Mouse (Mus musculus): Measurements from ENCODE around the gene Lrrk1. TPM values are rescaled to one million over a fixed set of nuclear protein-coding genes. Genes with fewer than 3 reads are reported as not detected.

The Lrrk1 gene
- polyA plus RNA-seq, 2 experiments, result 2.3 to 3.1 TPM

DNA sequence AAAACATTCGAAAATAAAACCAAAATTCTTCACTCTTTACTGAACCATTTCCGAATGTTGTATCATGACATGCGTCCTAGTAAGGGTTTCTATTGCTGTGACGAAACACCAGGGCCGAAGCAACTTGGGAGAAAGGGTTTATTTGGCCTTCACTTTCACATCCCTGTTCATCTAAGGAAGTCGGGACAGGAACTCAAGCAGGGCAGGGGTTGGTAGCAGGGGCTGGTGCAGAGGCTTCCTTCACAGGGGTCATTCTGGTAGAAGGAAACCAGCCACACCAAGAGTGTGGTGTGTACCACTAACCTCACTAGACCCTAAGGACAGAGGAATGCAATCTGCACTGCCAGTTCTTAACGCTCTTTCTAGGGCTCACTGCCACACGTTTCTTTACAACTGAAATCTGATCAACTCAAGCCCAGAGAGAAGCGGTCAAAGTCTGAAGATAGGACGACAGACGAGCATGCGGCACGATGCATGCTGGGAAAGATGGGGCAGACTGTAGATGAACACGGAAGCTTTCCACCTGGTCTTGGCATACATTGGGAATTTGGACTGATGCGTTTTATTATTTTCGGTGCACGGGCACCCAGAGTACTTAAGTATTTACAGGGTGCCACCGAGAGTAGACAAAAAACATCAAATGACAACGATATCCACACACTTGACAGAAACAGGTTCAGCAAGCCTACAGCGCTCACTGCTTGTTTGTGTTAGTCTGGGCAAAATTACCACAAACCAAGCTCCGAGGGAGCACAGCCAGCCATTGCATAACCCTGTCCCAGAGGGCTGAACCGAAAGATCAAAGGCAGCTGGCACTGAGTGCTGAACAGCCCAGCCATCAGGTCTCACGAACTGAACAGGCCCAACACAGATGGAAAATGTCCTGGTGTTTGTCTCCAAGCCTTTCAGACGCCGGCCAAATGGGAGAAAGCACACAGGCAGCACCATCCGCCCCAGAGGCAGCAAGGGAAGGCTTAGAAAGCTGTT is 77.2 kb downstream of the Lrrk1 start:
- TF ChIP-seq EP300 (IDR thresholded peaks at IDR 0.05; ENCODE audit: low read depth) (no peak), CTCF (IDR thresholded peaks at IDR 0.05; ENCODE audit: low read depth) (no peak)
- H3K27me3 ChIP-seq (ENCODE audit: control insufficient read depth, insufficient read depth, low read length), result no peaks in the 10 kb centered on the region
- H3K4me3 ChIP-seq (ENCODE audit: insufficient read depth in 1 of 2, low read depth in 2 of 2, low read length in 2 of 2), result no peak overlapping the region
- no peak for DNase-seq (ENCODE audit: low read depth in 3 of 3, low spot score in 3 of 3)
- WGBS (ENCODE audit: insufficient replicate concordance), result 67% methylated on average over 26 of the region's 26 CpGs
- H3K9me3 ChIP-seq (ENCODE audit: control insufficient read depth, low read length), result no peaks in the 10 kb centered on the region
- no peak overlapping the region for H3K27ac ChIP-seq
- peak; percentile 40; the same call in 1 of the 2 replicates for ATAC-seq (ENCODE audit: insufficient read depth)
- H3K4me2 ChIP-seq (ENCODE audit: low read depth), result no peak overlapping the region
- no peak overlapping the region for H3K9ac ChIP-seq (replicated peaks)
- H3K4me1 ChIP-seq (replicated peaks; ENCODE audit: control insufficient read depth in 2 of 2, insufficient read depth in 2 of 2, low read length in 1 of 2), result peaks cover 4 to 17% of the 10 kb centered on the region in 2 experiments; a peak in 2 of 4 replicates
- no peaks in the 10 kb centered on the region for H3K36me3 ChIP-seq (replicated peaks; ENCODE audit: control insufficient read depth, insufficient read depth, low read depth)

- H3K27me3 ChIP-seq (ENCODE audit: control insufficient read depth, insufficient read depth, low read length), result no peaks in the 10 kb centered on the region
- no peaks in the 10 kb centered on the region for H3K36me3 ChIP-seq (replicated peaks; ENCODE audit: control insufficient read depth, insufficient read depth, low read depth)
- no peak overlapping the region for H3K4me3 ChIP-seq (ENCODE audit: insufficient read depth in 1 of 2, low read depth in 2 of 2, low read length in 2 of 2)
- H3K4me1 ChIP-seq (replicated peaks; ENCODE audit: control insufficient read depth in 2 of 2, insufficient read depth in 2 of 2, low read length in 1 of 2), result peaks cover 4 to 17% of the 10 kb centered on the region in 2 experiments; a peak in 2 of 4 replicates
- H3K9me3 ChIP-seq (ENCODE audit: control insufficient read depth, low read length), result no peaks in the 10 kb centered on the region
- H3K27ac ChIP-seq, result no peak overlapping the region
- no peak for ATAC-seq (ENCODE audit: insufficient read depth)
- peak; percentile 41 to 54 (median 52) for DNase-seq (ENCODE audit: low read depth in 3 of 3, low spot score in 3 of 3)
- no peak overlapping the region for H3K9ac ChIP-seq (replicated peaks)
- TF ChIP-seq CTCF (IDR thresholded peaks at IDR 0.05; ENCODE audit: low read depth) (peak; percentile 95), EP300 (IDR thresholded peaks at IDR 0.05; ENCODE audit: low read depth) (no peak)
- no peak overlapping the region for H3K4me2 ChIP-seq (ENCODE audit: low read depth)
- WGBS (ENCODE audit: insufficient replicate concordance), result 32% methylated on average over 7 of the region's 7 CpGs
Observed at GRCm38 (mm10) chr7:66309950-66310669, 78.0 kb downstream of the Lrrk1 start.

- peak; percentile 71 for ATAC-seq (ENCODE audit: insufficient read depth)
- DNase-seq (ENCODE audit: low read depth in 3 of 3, low spot score in 3 of 3), result no peak
- no peak overlapping the region for H3K27ac ChIP-seq
Observed at GRCm38 (mm10) chr7:66309240-66309949, 78.8 kb downstream of the Lrrk1 start.

GRCm38 (mm10) chr7:66308581-66309239 is 79.4 kb downstream of the Lrrk1 start:
- Histone ChIP-seq H3K9me3 (ENCODE audit: control insufficient read depth, low read length) (no peaks in the 10 kb centered on the region), H3K4me3 (ENCODE audit: insufficient read depth in 1 of 2, low read depth in 2 of 2, low read length in 2 of 2) (no peak overlapping the region), H3K4me2 (ENCODE audit: low read depth) (no peak overlapping the region), H3K27me3 (ENCODE audit: control insufficient read depth, insufficient read depth, low read length) (no peaks in the 10 kb centered on the region), H3K4me1 (replicated peaks; ENCODE audit: control insufficient read depth in 2 of 2, insufficient read depth in 2 of 2, low read length in 1 of 2) (peaks cover 4 to 17% of the 10 kb centered on the region in 2 experiments; a peak in 2 of 4 replicates), H3K36me3 (replicated peaks; ENCODE audit: control insufficient read depth, insufficient read depth, low read depth) (no peaks in the 10 kb centered on the region), H3K27ac (no peak overlapping the region), H3K9ac (replicated peaks) (no peak overlapping the region)
- TF ChIP-seq CTCF (IDR thresholded peaks at IDR 0.05; ENCODE audit: low read depth), result no peak
- TF ChIP-seq EP300 (IDR thresholded peaks at IDR 0.05; ENCODE audit: low read depth), result no peak
- ATAC-seq (ENCODE audit: insufficient read depth) (peak; percentile 24), DNase-seq (ENCODE audit: low read depth in 3 of 3, low spot score in 3 of 3) (no peak)
- 59% methylated on average over 13 of the region's 13 CpGs for WGBS (ENCODE audit: insufficient replicate concordance)

More at GRCm38 (mm10) chr7:66309240-66309949, 78.8 kb downstream of the Lrrk1 start:
- Histone ChIP-seq H3K4me2 (ENCODE audit: low read depth) (no peak overlapping the region), H3K36me3 (replicated peaks; ENCODE audit: control insufficient read depth, insufficient read depth, low read depth) (no peaks in the 10 kb centered on the region), H3K4me3 (ENCODE audit: insufficient read depth in 1 of 2, low read depth in 2 of 2, low read length in 2 of 2) (no peak overlapping the region), H3K9me3 (ENCODE audit: control insufficient read depth, low read length) (no peaks in the 10 kb centered on the region), H3K27me3 (ENCODE audit: control insufficient read depth, insufficient read depth, low read length) (no peaks in the 10 kb centered on the region), H3K4me1 (replicated peaks; ENCODE audit: control insufficient read depth in 2 of 2, insufficient read depth in 2 of 2, low read length in 1 of 2) (peaks cover 4 to 17% of the 10 kb centered on the region in 2 experiments; a peak in 2 of 4 replicates), H3K9ac (replicated peaks) (no peak overlapping the region)
- WGBS (ENCODE audit: insufficient replicate concordance), result 24% methylated on average over 5 of the region's 5 CpGs
- TF ChIP-seq CTCF (IDR thresholded peaks at IDR 0.05; ENCODE audit: low read depth) (no peak), EP300 (IDR thresholded peaks at IDR 0.05; ENCODE audit: low read depth) (no peak)

Data from liver, embryonic 14.5 days (tissue).